8 mouse cellular contexts compared by ENCODE assay signal in genomic region chr17:46254106-46254505, GRCm38 (mm10). TPM values are rescaled to one million over a fixed set of nuclear protein-coding genes. Genes with fewer than 3 reads are reported as not detected.
DNase-seq lines count a peak whose midpoint lies in the region; ATAC-seq and TF ChIP-seq lines count a peak whose summit lies in the region.

No protein-coding gene starts in this region.

- peak overlapping the region; percentile 73 for H3K9ac ChIP-seq in kidney, embryonic 16.5 days (replicated peaks; ENCODE audit: low read length)
- H3K9ac ChIP-seq in CH12.LX (ENCODE audit: insufficient read depth, low read depth) = peak overlapping the region; percentile 30; the same call in 1 of the 2 replicates
- H3K9ac ChIP-seq in forebrain, postnatal 0 days = peak overlapping the region; percentile 89
- peak overlapping the region; percentile 25; the same call in 1 of the 2 replicates for H3K9ac ChIP-seq in liver, embryonic 15.5 days
- peak overlapping the region; percentile 53 for H3K9ac ChIP-seq in stomach, postnatal 0 days (ENCODE audit: low read length)

- no peaks in the 10 kb centered on the region for H3K9me3 ChIP-seq in kidney, embryonic 16.5 days (ENCODE audit: low read length)
- H3K9me3 ChIP-seq in CH12.LX (replicated peaks; ENCODE audit: low read length) = no peaks in the 10 kb centered on the region
- no peaks in the 10 kb centered on the region for H3K9me3 ChIP-seq in forebrain, postnatal 0 days (ENCODE audit: low read length)
- no peaks in the 10 kb centered on the region for H3K9me3 ChIP-seq in liver, embryonic 15.5 days (replicated peaks)
- no peaks in the 10 kb centered on the region for H3K9me3 ChIP-seq in stomach, postnatal 0 days (ENCODE audit: control insufficient read depth, low read length)

- peak; percentile 16; the same call in 1 of the 2 replicates for ATAC-seq in kidney, embryonic 16.5 days (ENCODE audit: low FRiP score, low TSS enrichment)
- ATAC-seq in forebrain, postnatal 0 days = peak; percentile 44
- peak; percentile 8; the same call in 1 of the 2 replicates for ATAC-seq in liver, embryonic 15.5 days (ENCODE audit: insufficient read depth)
- peak; percentile 10 for ATAC-seq in stomach, postnatal 0 days (ENCODE audit: low FRiP score, low TSS enrichment)

- no peaks in the 10 kb centered on the region for H3K79me2 ChIP-seq in CH12.LX (replicated peaks; ENCODE audit: control insufficient read depth, extremely low read depth, insufficient read depth, poor library complexity, severe bottlenecking)

- peaks cover 20% of the 10 kb centered on the region for H3K4me1 ChIP-seq in kidney, embryonic 16.5 days (ENCODE audit: insufficient read depth, low read length)
- H3K4me1 ChIP-seq in CH12.LX (ENCODE audit: control insufficient read depth in 1 of 2, insufficient read depth in 2 of 2) = peaks cover 8 to 23% of the 10 kb centered on the region in 2 experiments
- peaks cover 16% of the 10 kb centered on the region for H3K4me1 ChIP-seq in forebrain, postnatal 0 days (ENCODE audit: insufficient read depth)
- peaks cover 29% of the 10 kb centered on the region for H3K4me1 ChIP-seq in liver, embryonic 15.5 days (replicated peaks)
- 0 out of 2 replicates have a peak, but pooled peaks cover 2% of the 10 kb centered on the region for H3K4me1 ChIP-seq in stomach, postnatal 0 days (replicated peaks; ENCODE audit: control insufficient read depth, insufficient read depth)

- in situ Hi-C loops in CH12.LX (cut with MboI; ENCODE audit: low pct_ligation_motif_present, low pct_unique_long_range_greater_than_20kb, low sequenced_read_pairs) = no loop called here

- TF ChIP-seq RAD21 in CH12.LX (IDR thresholded peaks at IDR 0.05; ENCODE audit: low read depth, low read length) = no peak

- H3K27me3 ChIP-seq in kidney, embryonic 16.5 days (ENCODE audit: insufficient read depth, low read length) = peaks cover 14% of the 10 kb centered on the region
- H3K27me3 ChIP-seq in CH12.LX (replicated peaks) = no peaks in the 10 kb centered on the region
- H3K27me3 ChIP-seq in forebrain, postnatal 0 days (ENCODE audit: insufficient read depth, low read length) = no peaks in the 10 kb centered on the region
- H3K27me3 ChIP-seq in liver, embryonic 15.5 days = peaks cover 39% of the 10 kb centered on the region
- H3K27me3 ChIP-seq in stomach, postnatal 0 days (ENCODE audit: control insufficient read depth, insufficient read depth, low read length) = no peaks in the 10 kb centered on the region

- H3K27ac ChIP-seq in kidney, embryonic 16.5 days (ENCODE audit: low read length) = no peak overlapping the region
- H3K27ac ChIP-seq in CH12.LX (ENCODE audit: insufficient read depth, low read depth) = no peak overlapping the region
- peak overlapping the region; percentile 86 for H3K27ac ChIP-seq in forebrain, postnatal 0 days (ENCODE audit: low read depth, low read length)
- no peak overlapping the region for H3K27ac ChIP-seq in liver, embryonic 15.5 days (replicated peaks)
- H3K27ac ChIP-seq in stomach, postnatal 0 days (replicated peaks) = no peak overlapping the region

- H3K4me3 ChIP-seq in kidney, embryonic 16.5 days (ENCODE audit: low read length) = peak overlapping the region; percentile 70
- peak overlapping the region in 2 of 3 experiments; percentile 60 to 62 for H3K4me3 ChIP-seq in CH12.LX (replicated peaks in 1 of 3; ENCODE audit: low read depth in 2 of 3, low read length in 2 of 3, poor library complexity in 1 of 3)
- peak overlapping the region; percentile 74 for H3K4me3 ChIP-seq in forebrain, postnatal 0 days (ENCODE audit: low read depth, low read length)
- peak overlapping the region; percentile 62 for H3K4me3 ChIP-seq in liver, embryonic 15.5 days (replicated peaks)
- peak overlapping the region; percentile 58 for H3K4me3 ChIP-seq in stomach, postnatal 0 days (ENCODE audit: low read depth, low read length)

- TF ChIP-seq CTCF in CH12.LX (conservative IDR thresholded peaks at IDR 0.05 in 1 of 2, IDR thresholded peaks at IDR 0.05 in 1 of 2; ENCODE audit: low read depth in 2 of 2, low read length in 2 of 2) = no peak
- TF ChIP-seq CTCF in forebrain, postnatal 0 days (IDR thresholded peaks at IDR 0.05; ENCODE audit: low read depth) = no peak
- TF ChIP-seq CTCF in stomach, postnatal 0 days (IDR thresholded peaks at IDR 0.05; ENCODE audit: low read depth) = no peak

- no peak for TF ChIP-seq POLR2A in CH12.LX (IDR thresholded peaks at IDR 0.05; ENCODE audit: low read depth, low read length)

- dilution Hi-C loops in CH12.LX (cut with MboI; ENCODE audit: extremely low pct_ligation_motif_present, extremely low pct_unique_long_range_greater_than_20kb, low sequenced_read_pairs) = no loop called here

- H3K4me2 ChIP-seq in kidney, embryonic 16.5 days (replicated peaks; ENCODE audit: low read depth, low read length) = peak overlapping the region; percentile 100
- peak overlapping the region; percentile 87 for H3K4me2 ChIP-seq in CH12.LX (ENCODE audit: insufficient read depth, low read depth, poor library complexity, severe bottlenecking)
- peak overlapping the region; percentile 89 for H3K4me2 ChIP-seq in forebrain, postnatal 0 days (ENCODE audit: low read depth)
- H3K4me2 ChIP-seq in liver, embryonic 15.5 days = peak overlapping the region; percentile 95
- H3K4me2 ChIP-seq in stomach, postnatal 0 days (replicated peaks; ENCODE audit: low read depth) = peak overlapping the region; percentile 98

- no peak for DNase-seq in kidney, postnatal 14 days
- no peak for DNase-seq in CH12.LX (ENCODE audit: extremely low read depth)
- peak; percentile 46 for DNase-seq in adrenal gland, postnatal 10 days
- DNase-seq in forebrain, postnatal 0 days = peak; percentile 53
- DNase-seq in stomach, postnatal 0 days (ENCODE audit: low spot score) = no peak
- no peak for DNase-seq in layer of hippocampus, adult 9-11 months

- no peak for TF ChIP-seq EP300 in CH12.LX (IDR thresholded peaks at IDR 0.05; ENCODE audit: low read length)
- TF ChIP-seq EP300 in stomach, postnatal 0 days (optimal IDR thresholded peaks at IDR 0.05) = no peak

- under 1% methylated on average over 40 of the region's 54 CpGs for WGBS in kidney, embryonic 16.5 days
- WGBS in forebrain, postnatal 0 days = 3% methylated on average over 43 of the region's 54 CpGs
- under 1% methylated on average over 54 of the region's 54 CpGs for WGBS in liver, embryonic 15.5 days (ENCODE audit: insufficient replicate concordance)
- under 1% methylated on average over 31 of the region's 54 CpGs for WGBS in stomach, postnatal 0 days

- H3K36me3 ChIP-seq in kidney, embryonic 16.5 days (ENCODE audit: insufficient read depth, low read length) = peaks cover 49% of the 10 kb centered on the region
- peaks cover 48 to 66% of the 10 kb centered on the region in 2 experiments for H3K36me3 ChIP-seq in CH12.LX (replicated peaks in 1 of 2; ENCODE audit: control insufficient read depth in 1 of 2, insufficient read depth in 1 of 2, low read length in 1 of 2)
- peaks cover 35% of the 10 kb centered on the region for H3K36me3 ChIP-seq in forebrain, postnatal 0 days (ENCODE audit: insufficient read depth)
- H3K36me3 ChIP-seq in liver, embryonic 15.5 days (replicated peaks) = peaks cover 45% of the 10 kb centered on the region
- peaks cover 24% of the 10 kb centered on the region for H3K36me3 ChIP-seq in stomach, postnatal 0 days (ENCODE audit: control insufficient read depth, insufficient read depth, low read length)

RNA-seq across cellular contexts. Expression of gene Lrrc73, which starts 0.8 kb away (rescaled TPM):
- polyA plus RNA-seq in kidney, embryonic 16.5 days (2015; fragmentation: Nextera tagmentation; extraction: Ambion mirVana) = 0.64 and 0.67 TPM in 2 replicates
- 2.7 and 3.6 TPM in 2 replicates for total RNA-seq in CH12.LX (2012; rRNA removed)
- 1.5 and 1.8 TPM in 2 replicates for total RNA-seq in CH12.LX (2014; rRNA removed)
- polyA plus RNA-seq in CH12.LX (2012; ENCODE audit: insufficient read length, low read depth) = 4.0 and 4.2 TPM in 2 replicates
- 1 to 10 TPM; 3.4 to 3.8 TPM for total RNA-seq in adrenal gland, postnatal 10 days (2021)
- total RNA-seq in forebrain, postnatal 0 days (2014; rRNA removed) = 51.5 and 56.6 TPM in 2 replicates
- 36.1 and 37.2 TPM in 2 replicates for polyA plus RNA-seq in forebrain, postnatal 0 days (2015; fragmentation: Nextera tagmentation; extraction: Ambion mirVana)
- 0.08 TPM in 1 of 2 replicates, not detected in the other for polyA plus RNA-seq in liver, embryonic 15.5 days (2015; fragmentation: Nextera tagmentation; extraction: Ambion mirVana)
- polyA plus RNA-seq in stomach, postnatal 0 days (2015; fragmentation: Nextera tagmentation; extraction: Ambion mirVana) = 0.73 and 0.79 TPM in 2 replicates

RNA-seq across cellular contexts. Expression of gene Yipf3, which starts 6.2 kb away (rescaled TPM):
- 132 and 139 TPM in 2 replicates for polyA plus RNA-seq in kidney, embryonic 16.5 days (2015; fragmentation: Nextera tagmentation; extraction: Ambion mirVana)
- total RNA-seq in CH12.LX (2012; rRNA removed) (24.8 and 32.5 TPM in 2 replicates), CH12.LX (2014; rRNA removed) (9.0 and 15.8 TPM in 2 replicates)
- polyA plus RNA-seq in CH12.LX (2012; ENCODE audit: insufficient read length, low read depth) = 45.4 and 52.6 TPM in 2 replicates
- 100 to 1,000 TPM; 105 to 121 TPM for total RNA-seq in adrenal gland, postnatal 10 days (2021)
- 15.8 and 16.1 TPM in 2 replicates for total RNA-seq in forebrain, postnatal 0 days (2014; rRNA removed)
- 64.8 and 74.2 TPM in 2 replicates for polyA plus RNA-seq in forebrain, postnatal 0 days (2015; fragmentation: Nextera tagmentation; extraction: Ambion mirVana)
- 44.2 and 59.9 TPM in 2 replicates for polyA plus RNA-seq in liver, embryonic 15.5 days (2015; fragmentation: Nextera tagmentation; extraction: Ambion mirVana)
- 119 and 125 TPM in 2 replicates for polyA plus RNA-seq in stomach, postnatal 0 days (2015; fragmentation: Nextera tagmentation; extraction: Ambion mirVana)

RNA-seq across cellular contexts. Expression of gene Polr1c, which starts 6.3 kb away (rescaled TPM):
- 109 TPM in 2 replicates for polyA plus RNA-seq in kidney, embryonic 16.5 days (2015; fragmentation: Nextera tagmentation; extraction: Ambion mirVana)
- total RNA-seq in CH12.LX (2012; rRNA removed) (361 and 433 TPM in 2 replicates), CH12.LX (2014; rRNA removed) (350 and 356 TPM in 2 replicates)
- 367 and 386 TPM in 2 replicates for polyA plus RNA-seq in CH12.LX (2012; ENCODE audit: insufficient read length, low read depth)
- 10 to 100 TPM; 68.3 to 72.3 TPM for total RNA-seq in adrenal gland, postnatal 10 days (2021)
- 51.1 and 82.9 TPM in 2 replicates for total RNA-seq in forebrain, postnatal 0 days (2014; rRNA removed)
- polyA plus RNA-seq in forebrain, postnatal 0 days (2015; fragmentation: Nextera tagmentation; extraction: Ambion mirVana) = 57.6 and 59.6 TPM in 2 replicates
- 29.0 and 30.6 TPM in 2 replicates for polyA plus RNA-seq in liver, embryonic 15.5 days (2015; fragmentation: Nextera tagmentation; extraction: Ambion mirVana)
- polyA plus RNA-seq in stomach, postnatal 0 days (2015; fragmentation: Nextera tagmentation; extraction: Ambion mirVana) = 47.7 and 48.0 TPM in 2 replicates

RNA-seq across cellular contexts. Expression of gene Tjap1, which starts 28.7 kb away (rescaled TPM):
- polyA plus RNA-seq in kidney, embryonic 16.5 days (2015; fragmentation: Nextera tagmentation; extraction: Ambion mirVana) = 45.7 and 49.8 TPM in 2 replicates
- total RNA-seq in CH12.LX (2012; rRNA removed) (13.8 and 14.2 TPM in 2 replicates), CH12.LX (2014; rRNA removed) (8.6 and 9.1 TPM in 2 replicates)
- polyA plus RNA-seq in CH12.LX (2012; ENCODE audit: insufficient read length, low read depth) = 24.3 and 28.6 TPM in 2 replicates
- 10 to 100 TPM; 42.0 to 52.6 TPM for total RNA-seq in adrenal gland, postnatal 10 days (2021)
- total RNA-seq in forebrain, postnatal 0 days (2014; rRNA removed) = 25.6 and 36.9 TPM in 2 replicates
- polyA plus RNA-seq in forebrain, postnatal 0 days (2015; fragmentation: Nextera tagmentation; extraction: Ambion mirVana) = 15.8 and 17.6 TPM in 2 replicates
- 9.8 and 10.5 TPM in 2 replicates for polyA plus RNA-seq in liver, embryonic 15.5 days (2015; fragmentation: Nextera tagmentation; extraction: Ambion mirVana)
- polyA plus RNA-seq in stomach, postnatal 0 days (2015; fragmentation: Nextera tagmentation; extraction: Ambion mirVana) = 13.5 and 17.7 TPM in 2 replicates

RNA-seq across cellular contexts. Expression of gene Dlk2, which starts 43.1 kb away (rescaled TPM):
- 0.37 and 0.64 TPM in 2 replicates for polyA plus RNA-seq in kidney, embryonic 16.5 days (2015; fragmentation: Nextera tagmentation; extraction: Ambion mirVana)
- 0.08 and 0.13 TPM in 2 replicates for total RNA-seq in CH12.LX (2012; rRNA removed)
- total RNA-seq in CH12.LX (2014; rRNA removed) = not detected in 2 replicates
- not detected in 2 replicates for polyA plus RNA-seq in CH12.LX (2012; ENCODE audit: insufficient read length, low read depth)
- 1 to 10 TPM in 1 of 2 experiments, under 1 TPM in 1; 0.78 to 1.3 TPM for total RNA-seq in adrenal gland, postnatal 10 days (2021)
- 49.9 and 61.3 TPM in 2 replicates for total RNA-seq in forebrain, postnatal 0 days (2014; rRNA removed)
- polyA plus RNA-seq in forebrain, postnatal 0 days (2015; fragmentation: Nextera tagmentation; extraction: Ambion mirVana) = 16.3 and 16.8 TPM in 2 replicates
- 0.24 TPM in 1 of 2 replicates, not detected in the other for polyA plus RNA-seq in liver, embryonic 15.5 days (2015; fragmentation: Nextera tagmentation; extraction: Ambion mirVana)
- polyA plus RNA-seq in stomach, postnatal 0 days (2015; fragmentation: Nextera tagmentation; extraction: Ambion mirVana) = 8.9 and 10.8 TPM in 2 replicates

Comparison
In these comparisons a context has a peak if more than half of its experiments do, and no peak if none do; other contexts are left out.
1. H3K9ac ChIP-seq: peak in every context shown above with its lines; median percentile 89 in forebrain, postnatal 0 days; 73 in kidney, embryonic 16.5 days; 53 in stomach, postnatal 0 days; 30 in CH12.LX; 25 in liver, embryonic 15.5 days.
2. DNase-seq: peak in adrenal gland, postnatal 10 days (single experiment) and forebrain, postnatal 0 days (single experiment); none in kidney, postnatal 14 days (single experiment), CH12.LX (single experiment), stomach, postnatal 0 days (single experiment) and layer of hippocampus, adult 9-11 months (single experiment).
3. Peak in every context shown above with its lines, with median percentiles within 50 percentile points of each other: ATAC-seq, H3K4me2 ChIP-seq and H3K4me3 ChIP-seq.